Mouse (Mus musculus) retina, embryonic 14.5 days (tissue): Measurements from ENCODE around the gene Pik3c2b.
A peak's percentile ranks its signal among the peaks of the same experiment; 100 is the strongest.

Source experiments
- DNase-seq: peaks from one replicate; pipeline ENCODE4 v3.0.0-alpha.2; 2015; ENCODE audit warnings: low spot score

Pik3c2b gene

GRCm38 (mm10) chr1:133134881-133135280 is 89.4 kb downstream of the Pik3c2b start:
- DNase-seq, result no peak

GRCm38 (mm10) chr1:133135808-133136207 is 90.3 kb downstream of the Pik3c2b start:
- DNase-seq, result no peak

DNA sequence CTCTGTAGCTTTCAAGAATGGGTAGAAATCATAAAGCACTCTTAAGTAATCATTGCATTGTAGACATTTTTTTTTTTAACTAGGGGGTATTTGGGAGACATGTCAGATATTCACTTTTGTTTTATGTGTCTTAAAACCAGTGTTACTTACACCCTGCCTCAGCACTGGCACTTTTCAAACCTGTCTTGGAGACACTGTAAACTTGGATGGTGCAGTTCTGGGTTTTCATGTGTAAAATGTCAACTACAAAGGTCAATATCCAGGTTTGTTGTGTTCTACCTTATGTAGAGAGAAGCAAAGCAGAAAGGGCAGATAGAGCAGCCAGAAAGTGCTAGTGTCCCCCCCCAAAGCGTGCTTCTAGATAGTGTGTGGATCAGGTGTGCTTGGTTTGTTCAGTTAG is 92.9 kb downstream of the Pik3c2b start:
- DNase-seq, result no peak

DNA sequence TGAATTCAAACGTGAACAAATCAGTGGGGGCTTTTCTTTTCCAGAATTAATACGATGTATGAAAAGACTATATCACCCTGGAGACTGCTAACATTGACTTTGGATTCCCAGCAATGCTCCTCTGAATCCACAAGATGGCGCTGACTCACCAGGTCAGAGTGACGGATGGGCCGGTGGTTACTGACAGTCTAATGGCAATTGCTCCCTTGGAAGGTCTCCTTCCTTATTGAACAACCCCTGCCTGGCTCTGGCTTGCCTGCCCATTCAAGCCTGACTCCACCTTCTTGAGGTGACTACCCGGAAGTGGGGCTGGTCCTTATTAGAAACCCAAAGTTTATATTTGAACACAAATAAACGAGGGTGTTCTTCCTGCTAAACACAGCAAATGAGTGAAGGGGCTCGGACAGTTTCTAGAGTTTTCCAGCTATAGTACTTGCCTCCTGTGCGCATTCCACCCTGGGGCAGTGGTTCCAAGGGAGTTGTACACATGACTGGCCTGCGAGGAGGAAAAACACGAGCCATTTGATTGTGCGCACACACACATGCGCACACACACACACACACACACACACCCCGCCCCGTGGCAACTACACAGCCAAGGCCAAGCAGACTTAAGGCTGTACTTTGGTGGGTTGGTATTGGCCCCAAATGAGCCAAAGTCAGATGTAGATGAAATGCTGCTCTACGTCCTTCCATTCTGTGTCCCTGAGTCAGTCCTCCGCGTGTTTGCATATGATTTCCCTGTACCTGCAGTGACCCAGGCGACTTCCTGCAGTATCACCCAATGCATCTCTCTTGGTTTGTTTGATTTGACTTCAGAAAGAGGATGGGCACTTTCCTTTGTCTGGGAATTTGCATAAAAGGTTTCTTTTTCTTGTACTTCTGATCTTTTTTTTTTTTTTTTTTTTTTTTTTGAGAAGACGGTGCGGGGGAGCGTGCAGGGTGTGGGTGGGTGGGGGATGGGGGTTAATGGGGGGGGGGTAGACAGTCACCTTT is 100.8 kb downstream of the Pik3c2b start:
- DNase-seq, result peak; percentile 86

DNA sequence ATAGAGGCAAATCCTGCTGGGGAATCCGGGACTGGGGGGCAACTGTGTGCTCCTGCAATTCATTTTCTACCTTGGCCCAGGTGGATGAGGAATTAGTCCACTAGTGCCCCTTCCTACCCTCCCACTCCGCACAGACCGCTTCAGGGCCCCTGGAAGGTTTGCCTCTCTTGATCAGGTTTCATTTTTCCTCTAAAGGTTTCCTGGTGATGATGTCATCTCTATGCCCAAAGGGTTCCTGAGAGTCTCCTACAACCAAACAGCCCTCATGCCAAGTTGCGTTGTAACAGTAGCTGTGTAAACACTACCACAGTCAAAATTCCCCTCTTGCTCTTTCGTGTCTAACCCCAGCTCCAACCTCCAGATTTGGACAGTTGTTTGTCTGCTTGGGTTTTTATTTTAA is 101.9 kb downstream of the Pik3c2b start:
- no peak for DNase-seq

- no peak for DNase-seq
Observed at GRCm38 (mm10) chr1:133148122-133148521, 102.7 kb downstream of the Pik3c2b start.

DNA sequence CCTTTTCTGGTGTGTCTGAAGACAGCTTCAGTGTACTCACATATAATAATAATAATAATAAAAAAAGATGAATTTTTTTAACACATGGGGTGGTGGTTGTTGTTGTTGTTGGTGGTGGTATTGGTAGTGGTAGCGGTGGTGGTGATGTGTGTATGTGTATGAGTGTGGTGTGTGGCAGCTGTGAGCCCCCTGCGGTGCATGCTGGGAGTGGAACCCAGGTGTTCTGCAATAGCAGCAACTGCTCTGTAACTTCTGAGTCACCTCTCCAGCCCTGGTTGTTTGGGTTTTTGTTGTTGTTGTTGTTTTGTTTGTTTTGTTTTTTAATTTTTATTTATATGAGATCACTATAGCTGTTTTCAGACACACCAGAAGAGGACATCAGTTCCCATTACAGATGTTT is 105.1 kb downstream of the Pik3c2b start:
- no peak for DNase-seq

GRCm38 (mm10) chr1:133152213-133152612 is 106.7 kb downstream of the Pik3c2b start:
- DNase-seq, result no peak

DNA sequence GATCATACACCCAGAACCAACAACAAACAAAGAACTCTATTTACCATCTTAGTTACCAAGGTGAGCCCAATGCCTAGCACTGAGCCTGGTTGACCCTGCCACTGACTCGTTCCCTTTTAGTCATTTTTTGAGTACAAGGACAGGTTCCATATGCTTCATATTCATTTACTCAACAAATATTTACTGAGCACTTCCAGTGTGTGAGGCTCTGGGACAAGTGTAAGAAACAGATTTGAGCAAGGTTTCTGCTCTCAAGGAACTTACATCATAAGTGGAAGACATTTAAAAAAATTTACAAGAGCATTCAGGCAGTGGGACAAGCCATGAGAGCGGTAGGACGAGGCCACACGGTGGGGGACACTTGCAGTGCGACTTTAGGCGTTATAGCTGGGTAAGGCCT is 109.8 kb downstream of the Pik3c2b start:
- no peak for DNase-seq
